Mouse (Mus musculus): ENCODE measurements around the gene Lig3.

DNA sequence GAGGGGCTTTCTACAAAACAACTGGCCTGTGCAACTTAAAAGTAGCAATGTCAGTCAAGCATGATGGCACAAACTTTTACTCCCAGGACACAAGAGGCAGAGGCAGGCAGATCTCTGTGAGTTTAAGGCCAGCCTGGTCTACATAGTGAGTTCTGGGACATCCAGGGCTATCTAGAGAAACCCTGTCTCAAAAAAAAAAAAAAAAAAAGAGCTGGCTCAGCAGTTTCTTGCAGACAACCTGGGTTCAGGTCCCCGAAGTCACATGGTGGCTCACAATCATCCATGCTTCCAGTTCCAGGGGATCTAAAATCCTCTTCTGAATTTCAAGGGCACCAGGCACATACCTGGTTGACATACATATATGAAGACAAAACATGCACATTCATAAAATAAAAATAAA lies 25.0 kb upstream of the Lig3 start:
- TF ChIP-seq CTCF (IDR thresholded peaks at IDR 0.05; ENCODE audit: low read depth) (no peak), EP300 (IDR thresholded peaks at IDR 0.05; ENCODE audit: low read depth) (no peak)

Data from liver, embryonic 14.5 days (tissue).